In the genomic region with DNA sequence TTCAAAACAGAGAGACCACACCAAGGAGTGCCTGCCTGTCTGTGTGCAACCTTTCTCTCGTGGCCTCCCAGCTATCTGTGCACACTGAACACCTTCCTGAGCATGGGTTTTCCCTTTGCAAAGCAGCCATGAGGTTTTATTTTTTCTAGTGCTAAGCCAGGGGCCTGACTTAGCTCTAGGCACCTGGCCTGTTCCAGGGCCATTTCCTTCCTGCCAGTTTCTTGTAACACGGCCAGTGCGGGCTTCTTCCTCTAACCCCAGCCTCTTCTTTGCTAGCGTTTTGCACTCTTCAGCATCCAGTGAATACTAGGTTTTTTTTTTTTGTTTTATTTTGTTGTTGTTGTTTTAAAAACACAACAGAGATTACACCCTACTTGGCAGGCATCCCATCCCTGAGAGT, we compare ENCODE assay signal across 17 mouse cellular contexts.
"Had no signal": no experiment of that assay in that cellular context is flagged by ENCODE, and none has a peak within 500 bp of the region (broad histone marks: within the 10 kb centered on the region; RNA-seq: fewer than 3 reads in every experiment).

No protein-coding gene starts in this region.

- H3K4me2 ChIP-seq: intestine, embryonic 15.5 days; liver, embryonic 11.5 days; liver, embryonic 15.5 days; midbrain, embryonic 11.5 days; midbrain, embryonic 15.5 days; neural tube, embryonic 13.5 days had no signal

- H3K4me3 ChIP-seq: intestine, embryonic 15.5 days; layer of hippocampus, adult 2 months; limb, embryonic 10.5 days; liver, embryonic 15.5 days; megakaryocyte, embryonic 14.5 days; midbrain, embryonic 15.5 days; neural tube, embryonic 13.5 days had no signal

- H3K36me3 ChIP-seq: intestine, embryonic 15.5 days; limb, embryonic 10.5 days; liver, embryonic 15.5 days had no signal

- ATAC-seq: intestine, embryonic 15.5 days; lung, postnatal 0 days; midbrain, embryonic 15.5 days had no signal

- H3K9me3 ChIP-seq: intestine, embryonic 15.5 days; limb, embryonic 10.5 days; liver, embryonic 15.5 days; megakaryocyte, embryonic 14.5 days; midbrain, embryonic 15.5 days; neural tube, embryonic 13.5 days had no signal

- H3K9ac ChIP-seq: intestine, embryonic 15.5 days; liver, embryonic 15.5 days; midbrain, embryonic 15.5 days; neural tube, embryonic 13.5 days had no signal

- DNase-seq: kidney, adult 18-20 months; kidney, postnatal 10 days; lung, adult 2 months; retina, postnatal 1 day; right cerebral cortex, postnatal 4 days; spleen, adult 18-20 months had no signal

- H3K27me3 ChIP-seq: liver, embryonic 15.5 days; midbrain, embryonic 15.5 days; neural tube, embryonic 13.5 days had no signal

- H3K4me1 ChIP-seq: liver, embryonic 15.5 days; midbrain, embryonic 15.5 days; neural tube, embryonic 13.5 days had no signal

- H3K27ac ChIP-seq: layer of hippocampus, adult 2 months; limb, embryonic 10.5 days; liver, embryonic 15.5 days; macrophage; midbrain, embryonic 15.5 days; neural tube, embryonic 13.5 days had no signal
